In the genomic region with DNA sequence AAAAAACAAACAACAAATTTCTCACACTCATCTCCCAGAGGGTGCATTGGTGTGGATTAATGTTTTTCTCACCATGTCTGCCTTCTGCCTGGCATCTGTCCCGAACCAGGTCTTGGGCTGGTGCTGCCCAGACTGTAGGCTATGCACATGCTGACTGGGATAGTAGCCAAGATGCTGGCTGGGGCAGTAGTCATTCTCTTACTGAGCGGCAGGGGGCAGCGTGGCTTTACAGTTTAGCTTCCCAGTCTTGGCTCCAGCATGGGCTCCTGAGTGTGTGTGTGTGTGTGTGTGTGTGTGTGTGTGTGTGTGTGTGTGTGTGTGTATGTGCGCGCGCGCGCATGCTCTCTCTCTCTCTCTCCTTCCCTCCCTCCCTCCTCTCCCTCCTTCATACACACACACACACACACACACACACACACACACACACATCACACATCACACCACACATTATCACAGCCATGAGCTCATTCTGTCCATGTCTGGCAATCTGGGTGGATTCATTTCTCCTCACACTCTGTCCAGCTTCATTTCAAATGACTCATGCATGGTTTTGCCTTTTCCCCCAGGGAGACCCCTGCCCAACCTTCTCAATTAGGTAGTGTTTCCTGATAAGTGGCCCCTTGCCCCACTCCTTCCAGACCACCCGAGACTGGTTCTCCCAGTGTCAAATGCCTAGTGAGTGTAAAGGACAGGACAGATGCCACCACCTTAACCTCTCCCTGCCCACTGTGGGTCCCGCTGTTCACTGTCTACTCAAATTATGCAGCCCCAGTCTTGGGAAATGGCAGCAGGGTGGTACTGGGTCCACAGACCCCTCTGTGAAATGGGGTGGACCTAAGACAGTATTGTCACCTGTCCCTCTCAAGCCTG, we compare ENCODE assay signal across 1 mouse cellular context.
TF ChIP-seq lines count a peak whose summit lies in the region.

No protein-coding gene starts in this region.

TF ChIP-seq in MEL, 35 proteins besides CTCF, POLR2A, EP300 and RAD21 (continued from another document):
- TF ChIP-seq SMC3 (IDR thresholded peaks at IDR 0.05; ENCODE audit: low read depth, low read length) = peak; percentile 97
